Mouse (Mus musculus): ENCODE data around the gene Nsf.

- TF ChIP-seq CTCF (IDR thresholded peaks at IDR 0.05; ENCODE audit: low read depth) (no peak), EP300 (optimal IDR thresholded peaks at IDR 0.05) (no peak)
These were observed 2.8 kb downstream of the Nsf start for GRCm38 (mm10) chr11:103951106-103951505.
